Comparison of ENCODE assay signal across 8 mouse cellular contexts in the genomic region with DNA sequence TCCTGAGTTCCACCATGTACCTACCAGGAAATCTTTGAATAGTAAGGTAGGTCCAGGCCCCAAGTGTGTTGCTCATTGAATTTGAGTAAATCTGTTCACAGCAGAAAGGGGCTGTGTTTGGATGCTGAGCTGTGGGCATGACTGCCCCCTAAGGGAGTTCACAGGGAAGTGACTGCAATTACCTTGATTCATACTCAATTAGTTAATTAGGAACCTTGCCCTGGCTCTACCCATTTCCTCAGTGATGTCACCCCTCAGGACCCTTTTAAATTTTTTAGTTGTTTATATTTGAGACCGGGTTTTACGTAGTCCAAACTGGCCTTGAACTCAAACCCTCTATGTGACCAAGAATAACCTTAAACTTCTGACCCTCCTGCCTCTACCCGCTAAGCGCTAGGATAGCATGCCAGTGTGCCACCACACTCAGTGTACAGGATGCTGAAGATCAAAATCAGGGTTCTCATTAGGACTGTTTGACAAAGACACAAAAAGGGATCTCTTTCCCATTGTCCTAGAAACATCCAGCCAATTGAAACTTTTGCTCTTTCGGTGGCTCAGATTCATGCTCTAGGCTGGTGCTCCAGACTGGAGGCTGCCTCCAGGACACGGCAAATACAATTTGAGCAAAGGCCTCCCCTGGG. TPM values are rescaled to one million over a fixed set of nuclear protein-coding genes. Genes with fewer than 3 reads are reported as not detected.
A peak's percentile ranks its signal among the peaks of the same experiment; 100 is the strongest.
DNase-seq lines count a peak whose midpoint lies in the region; ATAC-seq and TF ChIP-seq lines count a peak whose summit lies in the region.

No protein-coding gene starts in this region.

- peak overlapping the region in 1 of 2 experiments; percentile 34; a peak in 1 of 4 replicates for H3K27ac ChIP-seq in heart, embryonic 14.5 days (replicated peaks in 1 of 2; ENCODE audit: control insufficient read depth in 1 of 2, insufficient read depth in 1 of 2, low read depth in 2 of 2, low read length in 2 of 2)
- H3K27ac ChIP-seq in hindbrain, embryonic 14.5 days: peak overlapping the region; percentile 62
- peak overlapping the region; percentile 71 for H3K27ac ChIP-seq in midbrain, embryonic 14.5 days (replicated peaks; ENCODE audit: low read depth, low read length)

- peak overlapping the region; percentile 74 for H3K9ac ChIP-seq in heart, embryonic 14.5 days (ENCODE audit: low read length)
- peak overlapping the region; percentile 63 for H3K9ac ChIP-seq in hindbrain, embryonic 14.5 days
- peak overlapping the region; percentile 68 for H3K9ac ChIP-seq in midbrain, embryonic 14.5 days (replicated peaks; ENCODE audit: low read length)

- H3K27me3 ChIP-seq in heart, embryonic 14.5 days (ENCODE audit: control insufficient read depth, insufficient read depth, low read length): no peaks in the 10 kb centered on the region
- no peaks in the 10 kb centered on the region for H3K27me3 ChIP-seq in Patski
- no peaks in the 10 kb centered on the region for H3K27me3 ChIP-seq in hindbrain, embryonic 14.5 days (ENCODE audit: control insufficient read depth, insufficient read depth, low read length)
- no peaks in the 10 kb centered on the region for H3K27me3 ChIP-seq in midbrain, embryonic 14.5 days (ENCODE audit: control insufficient read depth, insufficient read depth, low read length)

- 14% methylated on average over 6 of the region's 6 CpGs for WGBS in heart, embryonic 14.5 days
- WGBS in hindbrain, embryonic 14.5 days: 10% methylated on average over 6 of the region's 6 CpGs
- WGBS in midbrain, embryonic 14.5 days: 8% methylated on average over 6 of the region's 6 CpGs

- in situ Hi-C loops in Patski (cut with MboI; ENCODE audit: low pct_unique_long_range_greater_than_20kb): no loop called here

- H3K4me3 ChIP-seq in heart, embryonic 14.5 days (ENCODE audit: control insufficient read depth in 1 of 2, insufficient read depth in 1 of 2, low read depth in 1 of 2, low read length in 2 of 2): peak overlapping the region; percentile 53 to 62
- H3K4me3 ChIP-seq in hindbrain, embryonic 14.5 days (replicated peaks; ENCODE audit: low read length): peak overlapping the region; percentile 60
- peak overlapping the region; percentile 64 for H3K4me3 ChIP-seq in midbrain, embryonic 14.5 days (replicated peaks; ENCODE audit: low read depth, low read length)

- 0 out of 2 replicates have a peak, but pooled peaks cover 3% of the 10 kb centered on the region for H3K36me3 ChIP-seq in heart, embryonic 14.5 days (ENCODE audit: control insufficient read depth, insufficient read depth, low read length)
- H3K36me3 ChIP-seq in hindbrain, embryonic 14.5 days (replicated peaks; ENCODE audit: control insufficient read depth, insufficient read depth): peaks cover 3% of the 10 kb centered on the region; the same call in 1 of the 2 replicates
- H3K36me3 ChIP-seq in midbrain, embryonic 14.5 days (ENCODE audit: control insufficient read depth, insufficient read depth, low read length): no peaks in the 10 kb centered on the region

- H3K9me3 ChIP-seq in heart, embryonic 14.5 days (ENCODE audit: control insufficient read depth, low read length): no peaks in the 10 kb centered on the region
- no peaks in the 10 kb centered on the region for H3K9me3 ChIP-seq in hindbrain, embryonic 14.5 days (ENCODE audit: control insufficient read depth, low read length)
- no peaks in the 10 kb centered on the region for H3K9me3 ChIP-seq in midbrain, embryonic 14.5 days (ENCODE audit: control insufficient read depth, low read length)

- no peak for ATAC-seq in heart, embryonic 14.5 days (ENCODE audit: insufficient number of reproducible peaks, insufficient read depth, low FRiP score, low read depth)
- no peak for ATAC-seq in Patski
- ATAC-seq in hindbrain, embryonic 14.5 days (ENCODE audit: low FRiP score): peak; percentile 47; the same call in 1 of the 2 replicates
- peak; percentile 55 for ATAC-seq in midbrain, embryonic 14.5 days (ENCODE audit: low FRiP score, low TSS enrichment)

- TF ChIP-seq CTCF in Patski (IDR thresholded peaks at IDR 0.05): peak; percentile 86

- peaks cover 0 to 4% of the 10 kb centered on the region in 2 experiments; a peak in 1 of 4 replicates for H3K4me1 ChIP-seq in heart, embryonic 14.5 days (ENCODE audit: control insufficient read depth in 2 of 2, insufficient read depth in 2 of 2, low read length in 2 of 2)
- H3K4me1 ChIP-seq in hindbrain, embryonic 14.5 days (replicated peaks; ENCODE audit: control insufficient read depth, insufficient read depth, low read length): peaks cover 15% of the 10 kb centered on the region
- H3K4me1 ChIP-seq in midbrain, embryonic 14.5 days (ENCODE audit: control insufficient read depth, insufficient read depth, low read length): 0 out of 2 replicates have a peak, but pooled peaks cover 7% of the 10 kb centered on the region

- peak overlapping the region; percentile 96 for H3K4me2 ChIP-seq in heart, embryonic 14.5 days (ENCODE audit: low read length)
- H3K4me2 ChIP-seq in hindbrain, embryonic 14.5 days (replicated peaks): peak overlapping the region; percentile 98
- peak overlapping the region; percentile 97 for H3K4me2 ChIP-seq in midbrain, embryonic 14.5 days (ENCODE audit: low read length)

- CTCF ChIA-PET in Patski (lab: Charles Lee): interaction anchor here (0.8 to 6.0 kb wide), 12 partner anchors 9 to 168 kb away, joined by 3 to 46 read pairs (median 5); no protein-coding TSS in a partner anchor

- DNase-seq in heart, postnatal 4 days: no peak
- DNase-seq in Patski (ENCODE audit: low read depth, low spot score): no peak
- peak; percentile 24 for DNase-seq in hindbrain, embryonic 14.5 days (ENCODE audit: low spot score)
- DNase-seq in midbrain, embryonic 14.5 days: peak; percentile 42
- no peak for DNase-seq in testis, postnatal 14 days (ENCODE audit: low spot score)
- no peak for DNase-seq in layer of hippocampus, postnatal 36 days
- no peak for DNase-seq in thymus, postnatal 14 days

- POLR2A ChIA-PET in Patski (lab: Charles Lee): interaction anchor here (0.6 to 6.2 kb wide), 26 partner anchors 9 to 167 kb away, joined by 3 to 85 read pairs (median 6); a partner anchor contains a TSS

RNA-seq across cellular contexts. Expression of a gene that starts 0.5 kb away (rescaled TPM):
- polyA plus RNA-seq in heart, embryonic 14.5 days (2014; fragmentation: Nextera tagmentation; extraction: Ambion mirVana): 9.1 and 9.9 TPM in 2 replicates
- 1 to 10 TPM; 6.0 to 6.6 TPM for total RNA-seq in heart, postnatal 4 days (2021)
- 630 TPM for polyA plus RNA-seq in Patski (2021)
- polyA plus RNA-seq in hindbrain, embryonic 14.5 days (2014; fragmentation: Nextera tagmentation; extraction: Ambion mirVana): 7.6 and 8.0 TPM in 2 replicates
- 6.9 and 8.2 TPM in 2 replicates for polyA plus RNA-seq in midbrain, embryonic 14.5 days (2014; fragmentation: Nextera tagmentation; extraction: Ambion mirVana)
- 10 to 100 TPM; 15.1 to 16.7 TPM for total RNA-seq in layer of hippocampus, postnatal 36 days (2021)

RNA-seq across cellular contexts. Expression of a gene that starts 11.7 kb away (rescaled TPM):
- polyA plus RNA-seq in heart, embryonic 14.5 days (2014; fragmentation: Nextera tagmentation; extraction: Ambion mirVana): 410 and 435 TPM in 2 replicates
- 100 to 1,000 TPM; 187 to 214 TPM for total RNA-seq in heart, postnatal 4 days (2021)
- 581 TPM for polyA plus RNA-seq in Patski (2021)
- 361 and 419 TPM in 2 replicates for polyA plus RNA-seq in hindbrain, embryonic 14.5 days (2014; fragmentation: Nextera tagmentation; extraction: Ambion mirVana)
- 410 and 413 TPM in 2 replicates for polyA plus RNA-seq in midbrain, embryonic 14.5 days (2014; fragmentation: Nextera tagmentation; extraction: Ambion mirVana)
- 100 to 1,000 TPM; 185 to 197 TPM for total RNA-seq in layer of hippocampus, postnatal 36 days (2021)

RNA-seq across cellular contexts. Expression of a gene that starts 49.6 kb away (rescaled TPM):
- 8.6 and 8.9 TPM in 2 replicates for polyA plus RNA-seq in heart, embryonic 14.5 days (2014; fragmentation: Nextera tagmentation; extraction: Ambion mirVana)
- total RNA-seq in heart, postnatal 4 days (2021): 10 to 100 TPM; 18.5 to 20.5 TPM
- 135 TPM for polyA plus RNA-seq in Patski (2021)
- polyA plus RNA-seq in hindbrain, embryonic 14.5 days (2014; fragmentation: Nextera tagmentation; extraction: Ambion mirVana): 12.1 and 13.8 TPM in 2 replicates
- 11.2 and 13.1 TPM in 2 replicates for polyA plus RNA-seq in midbrain, embryonic 14.5 days (2014; fragmentation: Nextera tagmentation; extraction: Ambion mirVana)
- 10 to 100 TPM; 56.3 to 59.2 TPM for total RNA-seq in layer of hippocampus, postnatal 36 days (2021)

Comparison
In these comparisons a context has a peak if more than half of its experiments do, and no peak if none do; other contexts are left out.
1. ATAC-seq: peak in hindbrain, embryonic 14.5 days (single experiment) and midbrain, embryonic 14.5 days (single experiment); none in heart, embryonic 14.5 days (single experiment) and Patski (single experiment).
2. DNase-seq: peak in hindbrain, embryonic 14.5 days (single experiment) and midbrain, embryonic 14.5 days (single experiment); none in heart, postnatal 4 days (single experiment), Patski (single experiment), testis, postnatal 14 days (single experiment), layer of hippocampus, postnatal 36 days (0 of 2) and thymus, postnatal 14 days (single experiment).
3. RNA of a gene that starts 0.5 kb away (polyA plus RNA-seq): 630 TPM in Patski (single experiment); 9.1 to 9.9 TPM in heart, embryonic 14.5 days, 6.9 to 8.2 TPM in midbrain, embryonic 14.5 days and 7.6 to 8.0 TPM in hindbrain, embryonic 14.5 days; every median in the first group is over 10 times any median in the second.
4. Peak in every context shown above with its lines, with median percentiles within 50 percentile points of each other: H3K4me2 ChIP-seq, H3K4me3 ChIP-seq and H3K9ac ChIP-seq.